Mouse (Mus musculus) activated CD4-positive, CD25-positive, alpha-beta regulatory T cell, adult 4 months (primary cell): ENCODE results near the gene T2. TPM values are rescaled to one million over a fixed set of nuclear protein-coding genes. Genes with fewer than 3 reads are reported as not detected.
"Not testable (repeated sequence)": the region's sequence is repeated elsewhere in the genome, so short reads cannot be mapped to it uniquely, and the experiment has no call there.

Experiments
- ATAC-seq: one replicate; pipeline ENCODE4 v1.8.0; 2017
- polyA plus RNA-seq, 2 experiments: library from polyadenylated mRNA; unstranded; fragments of 100-300 nt; shearing (Covaris generic); gene quantifications; one replicate each; pipeline ENCODE4 v1.2.1; 2017

The T2 gene
- polyA plus RNA-seq, result under 1 TPM in 1 of 2 experiments, not detected in 1; 0.63 TPM

GRCm38 (mm10) chr17:8355692-8356091, at the start of gene T2:
TSS of gene T2 (plus strand) at chr17:8355992.
- ATAC-seq, result no peak

- peak; percentile 87 for ATAC-seq
Observed at GRCm38 (mm10) chr17:8310838-8311614, 44.8 kb upstream of the T2 start, which contains the start of gene Sft2d1. TSS of gene Sft2d1 (plus strand) at chr17:8311102.

DNA sequence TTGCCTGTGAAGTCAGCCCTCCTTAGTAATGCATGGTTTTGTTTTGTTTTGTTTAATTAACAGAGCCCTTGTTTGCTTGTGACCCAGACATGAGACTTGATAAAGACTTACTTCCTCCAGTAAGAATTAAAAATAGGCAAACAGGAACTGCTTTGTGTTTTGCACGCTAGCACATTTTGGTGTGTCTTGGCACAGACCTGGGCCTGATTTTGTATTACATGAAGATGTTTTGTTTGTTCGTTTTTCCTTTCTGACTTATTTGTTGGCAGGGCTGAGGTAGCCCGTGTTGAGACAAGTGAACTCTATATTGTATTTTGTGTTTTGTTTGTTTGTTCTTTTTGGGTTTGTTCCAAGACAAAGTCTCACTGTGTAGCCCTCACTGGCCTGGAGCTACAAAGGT, 44.0 kb upstream of the T2 start:
- ATAC-seq, result no peak

DNA sequence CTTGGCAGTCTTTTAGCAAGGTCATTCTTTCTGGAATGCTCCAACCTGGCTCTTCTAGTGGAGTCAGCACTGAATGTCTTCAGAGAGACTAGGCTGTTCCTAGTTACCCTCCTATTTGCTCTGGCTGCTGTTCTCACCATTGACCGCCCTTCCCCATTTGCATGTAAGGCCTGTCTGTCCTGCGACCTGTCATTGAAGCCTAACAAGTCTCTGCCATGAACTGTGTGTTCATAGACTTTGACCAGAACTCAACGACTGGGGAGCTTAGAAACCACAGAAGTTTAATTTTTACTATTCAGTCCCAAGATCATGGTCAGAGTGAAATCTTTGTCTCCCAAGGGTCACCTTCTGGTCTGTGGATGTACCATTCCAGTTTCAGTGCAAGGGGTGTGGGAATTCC, 41.8 kb upstream of the T2 start:
- ATAC-seq, result no peak

- peak; percentile 40 for ATAC-seq
Observed at GRCm38 (mm10) chr17:8316251-8316650, 39.5 kb upstream of the T2 start.

GRCm38 (mm10) chr17:8326877-8327276, 28.9 kb upstream of the T2 start:
- ATAC-seq, result not testable (repeated sequence)

DNA sequence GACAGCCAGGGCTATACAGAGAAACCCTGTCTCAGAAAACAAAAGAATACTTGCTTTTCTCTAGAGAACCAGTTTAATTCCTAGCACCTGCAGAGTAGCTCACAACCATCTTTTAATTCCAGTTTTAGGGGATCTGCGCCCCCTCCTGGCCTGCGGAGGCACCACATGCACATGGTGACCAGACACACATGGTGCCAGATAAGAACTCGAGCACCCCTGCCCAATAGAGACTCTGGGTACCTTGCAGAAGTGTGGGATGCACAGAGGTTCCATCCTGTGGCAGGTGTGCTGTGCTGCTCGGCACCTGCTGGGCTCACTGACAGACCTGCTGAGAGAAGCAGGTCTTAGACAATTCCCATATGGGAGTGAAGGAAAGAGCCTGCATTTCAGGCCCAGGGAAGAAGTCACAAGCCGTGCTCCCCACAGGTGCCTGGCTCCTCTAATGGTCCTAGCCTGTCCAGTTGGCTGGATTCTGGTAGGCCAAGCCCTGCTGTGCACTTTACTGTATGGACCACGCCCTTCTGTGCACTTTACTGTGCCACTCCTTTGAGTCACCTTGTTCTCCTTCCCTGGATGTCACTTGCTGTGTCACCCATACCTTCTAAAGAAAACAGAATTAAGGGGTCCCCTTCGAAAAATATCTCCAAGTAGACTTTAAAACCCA, 27.1 kb upstream of the T2 start:
- ATAC-seq, result no peak

DNA sequence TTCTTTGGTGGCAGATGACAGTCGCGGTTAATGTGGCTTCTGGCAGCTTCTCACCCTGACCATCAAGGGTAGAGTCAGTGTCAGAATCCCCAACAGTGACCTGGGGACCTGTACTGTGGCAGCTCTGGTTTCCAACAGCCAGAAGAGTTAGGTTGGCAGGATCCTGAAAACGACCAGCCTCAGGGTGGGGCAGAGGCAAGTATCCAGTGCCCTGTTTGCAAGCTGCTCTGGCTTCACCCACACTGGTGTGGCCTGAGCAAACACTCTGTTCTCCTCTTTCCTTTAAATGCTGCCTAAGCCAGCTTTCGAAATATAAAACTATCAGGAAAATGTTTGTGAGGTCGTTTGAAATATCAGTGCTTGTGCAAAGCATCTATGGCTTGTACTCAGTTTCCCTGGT, 25.2 kb upstream of the T2 start:
- ATAC-seq, result no peak

DNA sequence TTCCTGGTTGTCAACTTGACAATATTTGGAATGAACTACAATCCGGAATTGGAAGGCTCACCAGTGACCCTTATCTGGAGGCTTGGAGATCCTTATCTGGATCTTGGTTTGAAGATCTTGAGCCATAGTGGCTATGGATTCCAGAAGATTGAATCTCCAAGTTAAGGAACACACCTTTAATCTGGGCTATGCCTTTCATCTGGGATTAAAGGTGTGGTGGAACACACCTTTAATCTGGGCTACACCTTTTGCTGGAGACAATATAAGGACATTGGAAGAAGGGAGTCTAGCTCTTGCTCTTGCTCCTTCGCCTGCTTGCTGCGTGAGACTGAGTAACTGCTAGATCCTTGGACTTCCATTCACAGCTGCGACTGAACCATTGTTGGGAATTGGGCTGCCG, 18.6 kb upstream of the T2 start, which contains the start of gene Prr18:
Gene Prr18, plus strand, starts transcription at position 301 of the 400 bp plus-strand sequence.
- ATAC-seq, result not testable (repeated sequence)

- no peak for ATAC-seq
Observed at GRCm38 (mm10) chr17:8339666-8340374, 16.0 kb upstream of the T2 start.

DNA sequence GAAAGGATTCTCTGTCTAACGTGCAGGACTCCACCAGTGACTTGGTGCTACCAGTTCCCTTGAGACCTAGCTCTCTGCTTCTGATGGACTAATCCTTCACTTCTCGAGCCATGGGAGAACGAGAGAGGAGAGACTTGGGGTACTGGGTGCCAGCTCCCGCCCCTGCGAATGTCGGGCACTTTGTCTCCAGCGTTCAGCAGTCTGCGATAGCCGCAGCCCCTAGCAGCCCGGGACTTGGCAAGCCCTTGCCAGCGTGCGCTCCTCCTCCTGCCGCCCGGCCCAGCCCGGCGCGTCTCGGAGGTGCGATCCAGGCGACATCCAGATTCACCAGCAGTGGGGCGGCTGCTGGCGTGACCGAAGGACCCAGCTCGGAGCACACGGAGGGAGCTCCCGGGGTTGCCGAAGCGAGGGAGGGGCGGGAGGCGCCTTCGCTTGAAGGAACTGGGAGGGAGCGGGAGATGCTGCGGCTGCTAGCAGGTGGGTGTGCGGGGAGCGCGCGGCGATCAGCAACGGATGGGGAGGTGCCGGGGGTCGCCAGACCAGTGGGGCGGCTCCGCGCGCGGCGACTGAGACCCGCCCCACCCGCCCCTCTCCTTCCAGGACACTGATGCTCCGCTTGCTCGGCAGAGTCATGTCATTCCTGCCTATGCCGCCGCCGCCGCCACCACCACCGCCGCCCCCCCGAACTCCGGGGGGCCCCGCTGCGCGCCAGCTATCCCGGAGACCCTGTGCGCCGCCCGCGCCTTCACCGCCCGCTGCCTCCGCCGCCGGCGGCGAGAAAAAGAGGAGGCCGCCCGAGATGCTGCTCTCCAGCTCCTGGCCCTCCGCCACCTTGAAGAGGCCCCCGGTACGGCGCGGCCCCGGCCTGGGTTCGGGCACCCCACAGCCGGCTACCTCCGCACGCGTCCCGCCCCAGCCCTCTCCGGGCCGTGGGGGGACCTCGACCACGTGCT, 15.1 kb upstream of the T2 start:
- ATAC-seq, result no peak

GRCm38 (mm10) chr17:8341360-8341963, 14.3 kb upstream of the T2 start:
- no peak for ATAC-seq

GRCm38 (mm10) chr17:8342706-8343105, 13.1 kb upstream of the T2 start:
- peak; percentile 80 for ATAC-seq

GRCm38 (mm10) chr17:8343416-8343815, 12.4 kb upstream of the T2 start:
- ATAC-seq, result no peak

GRCm38 (mm10) chr17:8347765-8348285, 8.0 kb upstream of the T2 start:
- no peak for ATAC-seq

- no peak for ATAC-seq
Observed at GRCm38 (mm10) chr17:8348941-8349340, 6.9 kb upstream of the T2 start.

DNA sequence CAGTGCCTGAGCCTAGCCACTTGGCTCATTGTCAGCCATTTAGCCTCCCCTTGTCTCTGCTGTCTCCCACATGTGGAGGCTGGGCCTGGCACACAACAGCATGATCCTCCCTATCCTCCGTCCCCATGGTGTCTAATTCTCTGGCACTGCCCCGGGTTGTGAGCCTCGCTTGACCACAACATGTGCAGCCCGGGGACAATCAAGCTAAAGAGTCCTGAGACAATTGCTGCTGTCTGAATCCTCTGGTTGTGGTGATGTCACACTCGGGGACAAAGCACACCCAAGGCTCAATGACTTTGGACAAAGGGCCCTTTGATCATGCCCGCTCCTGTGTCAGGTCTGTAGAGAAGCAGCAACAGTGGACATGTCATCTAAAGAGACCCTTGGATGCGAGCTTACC, 4.7 kb upstream of the T2 start:
- ATAC-seq, result no peak

DNA sequence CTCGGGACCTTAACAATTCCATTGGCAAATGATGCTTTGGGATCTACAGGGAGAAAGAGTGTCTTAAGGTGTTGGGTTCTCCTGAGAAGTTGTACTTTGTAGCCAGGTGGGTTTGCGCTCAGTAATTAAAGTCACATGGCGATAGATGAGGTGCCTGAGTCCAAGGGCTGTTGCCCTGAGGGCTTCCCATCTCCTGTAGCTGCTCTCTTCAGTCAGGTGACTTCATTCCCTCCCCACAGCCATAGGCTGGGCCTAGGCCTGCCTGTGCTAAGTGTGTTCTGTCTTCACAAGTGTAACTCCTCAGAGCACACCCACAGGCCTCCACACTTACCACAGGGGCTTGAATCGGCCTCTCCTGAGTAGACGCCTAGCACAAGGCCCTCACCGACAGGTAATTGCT, 1.7 kb downstream of the T2 start:
- ATAC-seq, result no peak

DNA sequence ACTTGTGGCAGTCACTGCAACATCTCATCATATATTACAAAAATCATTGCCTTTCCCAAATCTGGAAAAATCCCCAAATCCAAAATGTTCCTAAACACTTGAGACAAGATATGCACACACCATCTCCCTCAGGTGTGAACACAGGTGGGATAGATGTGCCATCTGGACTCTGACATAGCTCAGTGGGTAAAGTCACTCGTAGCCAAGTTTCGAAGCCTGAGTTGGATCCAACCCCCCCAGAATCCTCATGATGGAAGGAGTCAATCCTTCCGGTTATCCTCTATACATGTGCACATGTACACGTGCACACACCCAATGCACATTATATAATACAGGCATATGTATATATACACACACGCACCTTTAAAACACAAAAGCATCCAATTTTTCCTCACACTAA, 5.1 kb downstream of the T2 start:
- ATAC-seq, result no peak

DNA sequence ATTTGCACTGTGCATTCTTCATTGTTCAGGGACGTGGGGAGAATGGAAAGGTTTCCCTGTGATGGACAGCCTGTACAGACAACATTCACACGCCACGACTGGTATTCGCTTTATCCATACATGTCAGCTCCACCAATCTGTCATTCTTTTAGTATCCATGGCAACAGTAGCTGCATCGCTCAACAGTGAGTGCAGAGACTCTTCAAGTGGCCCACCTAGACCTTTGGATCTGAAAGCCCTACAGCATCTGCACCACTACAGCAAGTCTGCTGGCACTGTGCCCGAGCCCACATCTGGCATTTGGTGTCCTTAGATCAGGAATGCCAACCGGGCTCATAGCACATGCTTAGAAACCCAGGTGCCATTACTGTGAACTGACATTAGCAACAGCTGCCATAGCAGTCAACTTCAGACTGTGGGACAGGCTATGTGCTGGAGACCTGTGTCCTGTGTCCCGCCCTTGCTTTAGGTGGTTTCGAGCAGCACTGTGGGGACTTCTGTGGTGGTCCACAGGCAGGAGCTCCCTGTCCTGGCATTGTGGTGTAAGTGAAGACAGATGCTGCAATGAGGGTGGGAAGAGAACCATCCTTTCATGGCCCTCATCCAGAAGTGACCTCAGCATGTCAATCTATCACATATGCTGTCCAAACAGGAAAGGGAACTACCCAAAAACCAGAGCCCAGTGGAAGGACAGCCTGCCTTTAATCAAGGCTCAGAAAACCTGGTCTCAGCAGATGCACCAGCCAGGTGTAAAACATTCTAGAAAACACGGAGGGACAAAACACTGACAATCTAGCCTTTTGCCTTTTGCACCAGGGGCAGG, 5.7 kb downstream of the T2 start:
- ATAC-seq, result no peak
